Mouse (Mus musculus) small intestine, adult 2 months (tissue): ENCODE data around the gene Rtcb. TPM values are rescaled to one million over a fixed set of nuclear protein-coding genes. Genes with fewer than 3 reads are reported as not detected.

Experiments
- H3K27ac ChIP-seq: fragments of 200-500 bp; 2 replicates; pipeline ENCODE4 v1.5.1; 2012; ENCODE audit warnings: low read depth, low read length, control low read depth, inconsistent platforms; ENCODE audit not compliant: insufficient read depth
- H3K27me3 ChIP-seq: fragments of 200-500 bp; 2 replicates; pipeline ENCODE4 v1.6.1; 2012; ENCODE audit warnings: mild to moderate bottlenecking, moderate library complexity, low read length, inconsistent platforms; ENCODE audit not compliant: control insufficient read depth, insufficient read depth
- H3K36me3 ChIP-seq: fragments of 200-500 bp; 2 replicates; pipeline ENCODE4 v1.6.1; 2012; ENCODE audit warnings: mild to moderate bottlenecking, low read length, control low read depth, inconsistent platforms; ENCODE audit not compliant: control insufficient read depth, insufficient read depth
- H3K4me1 ChIP-seq: fragments of 200-500 bp; 2 replicates; pipeline ENCODE4 v1.6.1; 2012; ENCODE audit warnings: low read length, inconsistent platforms, mixed read lengths; ENCODE audit not compliant: control insufficient read depth, insufficient read depth, insufficient read length
- H3K4me3 ChIP-seq: fragments of 200-500 bp; 2 replicates; pipeline ENCODE4 v1.5.1; 2012; ENCODE audit warnings: low read depth, mild to moderate bottlenecking, control low read depth, inconsistent platforms, low read length, moderate library complexity
- CTCF ChIP-seq: fragments of 200-500 bp; IDR thresholded peaks from 2 replicates; pipeline ENCODE4 v1.5.1; 2012; ENCODE audit warnings: low read depth, mild to moderate bottlenecking, control low read depth, inconsistent platforms, low read length, moderate library complexity, mixed read lengths; ENCODE audit not compliant: insufficient replicate concordance, insufficient read length; ENCODE audit errors: extremely low read depth
- POLR2A ChIP-seq: fragments of 200-500 bp; IDR thresholded peaks from 2 replicates; pipeline ENCODE4 v1.6.1; 2012; ENCODE audit warnings: low read depth, mild to moderate bottlenecking, control low read depth, inconsistent platforms, low read length, moderate library complexity
- WGBS: fragments of 180-500 bp; shearing (Covaris S2); methylation state at CpG from one replicate; pipeline ENCODE4 v1.1.7; 2018; 5-methylcytosine and 5-hydroxymethylcytosine counted together
- polyA plus RNA-seq: library from polyadenylated mRNA; depleted of rRNA; stranded (reverse); fragments of >200 nt; gene quantifications from 2 replicates; pipeline ENCODE4 v1.2.3, GENCODE M21; 2012

The Rtcb gene
- polyA plus RNA-seq, 1 experiment, result 26.8 TPM

GRCm38 (mm10) chr10:85971826-85972225, 14.2 kb upstream of the Rtcb start:
- TF ChIP-seq POLR2A (no peak), CTCF (no peak)
- Histone ChIP-seq H3K27ac (no peak overlapping the region), H3K36me3 (no peaks in the 10 kb centered on the region), H3K27me3 (no peaks in the 10 kb centered on the region), H3K4me1 (no peaks in the 10 kb centered on the region), H3K4me3 (no peak overlapping the region)
- WGBS, result 87% methylated on average over 9 of the region's 9 CpGs

GRCm38 (mm10) chr10:85969894-85970620, 12.4 kb upstream of the Rtcb start:
- no peak for TF ChIP-seq CTCF
- TF ChIP-seq POLR2A, result no peak
- Histone ChIP-seq H3K27me3 (no peaks in the 10 kb centered on the region), H3K4me3 (no peak overlapping the region), H3K27ac (no peak overlapping the region), H3K4me1 (no peaks in the 10 kb centered on the region), H3K36me3 (no peaks in the 10 kb centered on the region)
- WGBS, result 37% methylated on average over 8 of the region's 8 CpGs

- TF ChIP-seq POLR2A, result no peak
- TF ChIP-seq CTCF, result no peak
- WGBS, result 54% methylated on average over 2 of the region's 2 CpGs
- H3K27ac ChIP-seq, result no peak overlapping the region
- no peaks in the 10 kb centered on the region for H3K27me3 ChIP-seq
- no peak overlapping the region for H3K4me3 ChIP-seq
- H3K4me1 ChIP-seq, result no peaks in the 10 kb centered on the region
- H3K36me3 ChIP-seq, result no peaks in the 10 kb centered on the region
These were observed 11.1 kb upstream of the Rtcb start for GRCm38 (mm10) chr10:85968731-85969130.

- no peaks in the 10 kb centered on the region for H3K36me3 ChIP-seq
- WGBS, result 11% methylated on average over 7 of the region's 7 CpGs
These were observed 10.6 kb upstream of the Rtcb start for GRCm38 (mm10) chr10:85968157-85968634.

GRCm38 (mm10) chr10:85967411-85968156, 10.0 kb upstream of the Rtcb start:
- Histone ChIP-seq H3K27me3 (no peaks in the 10 kb centered on the region), H3K4me1 (no peaks in the 10 kb centered on the region), H3K27ac (no peak overlapping the region), H3K4me3 (no peak overlapping the region), H3K36me3 (no peaks in the 10 kb centered on the region)
- no peak for TF ChIP-seq CTCF
- TF ChIP-seq POLR2A, result no peak
- 62% methylated on average over 17 of the region's 17 CpGs for WGBS

More at GRCm38 (mm10) chr10:85968157-85968634, 10.6 kb upstream of the Rtcb start:
- Histone ChIP-seq H3K4me3 (no peak overlapping the region), H3K27ac (no peak overlapping the region), H3K4me1 (no peaks in the 10 kb centered on the region), H3K27me3 (no peaks in the 10 kb centered on the region)
- TF ChIP-seq CTCF, result peak; percentile 77; the same call in 1 of the 2 replicates
- no peak for TF ChIP-seq POLR2A

- 46% methylated on average over 2 of the region's 2 CpGs for WGBS
- Histone ChIP-seq H3K36me3 (no peaks in the 10 kb centered on the region), H3K27ac (no peak overlapping the region), H3K4me1 (no peaks in the 10 kb centered on the region), H3K4me3 (no peak overlapping the region), H3K27me3 (no peaks in the 10 kb centered on the region)
- TF ChIP-seq POLR2A (no peak), CTCF (no peak)
These were observed 8.9 kb upstream of the Rtcb start for GRCm38 (mm10) chr10:85966476-85966875.

- Histone ChIP-seq H3K4me3 (no peak overlapping the region), H3K27ac (no peak overlapping the region), H3K27me3 (no peaks in the 10 kb centered on the region), H3K36me3 (no peaks in the 10 kb centered on the region), H3K4me1 (no peaks in the 10 kb centered on the region)
- TF ChIP-seq POLR2A, result no peak
- no peak for TF ChIP-seq CTCF
- 84% methylated on average over 7 of the region's 7 CpGs for WGBS
These were observed 6.7 kb upstream of the Rtcb start for GRCm38 (mm10) chr10:85964316-85964715.
